Mouse (Mus musculus) cerebral cortex, adult 2 months (tissue): ENCODE measurements around the gene Nptn.

Experiments used
- WGBS: fragments of 180-500 bp; shearing (Covaris S2); methylation state at CpG from one replicate; pipeline ENCODE4 v1.1.7; 2018; 5-methylcytosine and 5-hydroxymethylcytosine counted together

Nptn gene

DNA sequence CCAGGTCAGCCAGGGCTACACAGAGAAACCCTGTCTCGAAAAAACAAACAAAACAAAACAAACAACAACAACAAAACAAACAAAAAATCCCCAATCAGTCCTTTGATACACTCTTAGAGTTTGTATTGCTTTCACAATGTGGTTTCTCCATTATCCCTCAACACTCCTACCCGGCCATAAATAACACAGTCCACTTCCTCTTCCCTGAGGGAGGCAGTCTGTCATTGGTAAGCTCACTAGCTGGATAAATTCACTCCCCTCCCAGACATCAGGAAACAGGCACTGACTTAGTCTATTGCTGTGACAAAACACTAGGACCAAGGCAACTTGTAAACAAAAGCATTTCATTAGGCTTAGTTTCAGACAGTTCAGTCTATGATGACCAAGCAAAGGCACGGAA, 21.8 kb upstream of the Nptn start:
- 64% methylated on average over 3 of the region's 3 CpGs for WGBS

DNA sequence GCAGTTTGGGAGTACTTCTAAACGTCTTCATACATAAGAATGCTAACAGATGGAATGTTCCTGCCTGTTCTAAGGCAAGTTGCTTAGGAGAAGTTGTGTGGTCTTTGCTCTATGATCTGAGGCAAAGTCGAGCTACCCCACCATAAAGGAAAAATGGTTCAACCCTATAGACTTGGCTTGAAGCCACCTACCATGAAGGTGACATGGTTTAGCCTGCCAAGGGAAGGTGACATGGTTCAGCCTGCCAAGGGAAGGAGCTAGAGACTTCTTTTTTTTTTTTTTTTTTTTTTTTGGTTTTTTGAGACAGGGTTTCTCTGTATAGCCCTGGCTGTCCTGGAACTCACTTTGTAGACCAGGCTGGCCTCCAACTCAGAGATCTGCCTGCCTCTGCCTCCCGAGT, 16.1 kb upstream of the Nptn start:
- whole genome bisulfite sequencing = 70% methylated on average over 3 of the region's 3 CpGs

- 91% methylated on average over 1 of the region's 1 CpGs for whole genome bisulfite sequencing
Measured at GRCm38 (mm10) chr9:58571001-58571400, 11.0 kb upstream of the Nptn start.

DNA sequence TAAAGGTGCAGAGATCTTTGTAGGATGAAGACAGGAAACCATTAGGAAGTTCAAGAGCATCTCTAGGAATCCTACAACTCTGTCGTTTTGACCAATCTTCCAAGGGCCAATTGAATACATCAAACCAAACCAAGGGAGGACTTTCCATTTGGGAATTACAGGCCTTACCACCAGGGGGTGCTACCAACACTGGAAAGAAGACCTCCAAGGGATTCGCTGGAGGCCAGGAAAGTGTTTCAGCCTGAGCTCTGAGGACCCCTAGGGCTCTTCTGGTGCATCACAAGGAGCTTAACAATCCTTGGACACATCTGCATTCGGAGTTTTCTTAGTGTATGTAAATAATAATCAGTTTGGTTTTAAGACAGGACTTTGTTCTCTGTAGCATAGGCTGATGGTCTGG, 3.4 kb upstream of the Nptn start:
- WGBS = 14% methylated on average over 3 of the region's 3 CpGs

DNA sequence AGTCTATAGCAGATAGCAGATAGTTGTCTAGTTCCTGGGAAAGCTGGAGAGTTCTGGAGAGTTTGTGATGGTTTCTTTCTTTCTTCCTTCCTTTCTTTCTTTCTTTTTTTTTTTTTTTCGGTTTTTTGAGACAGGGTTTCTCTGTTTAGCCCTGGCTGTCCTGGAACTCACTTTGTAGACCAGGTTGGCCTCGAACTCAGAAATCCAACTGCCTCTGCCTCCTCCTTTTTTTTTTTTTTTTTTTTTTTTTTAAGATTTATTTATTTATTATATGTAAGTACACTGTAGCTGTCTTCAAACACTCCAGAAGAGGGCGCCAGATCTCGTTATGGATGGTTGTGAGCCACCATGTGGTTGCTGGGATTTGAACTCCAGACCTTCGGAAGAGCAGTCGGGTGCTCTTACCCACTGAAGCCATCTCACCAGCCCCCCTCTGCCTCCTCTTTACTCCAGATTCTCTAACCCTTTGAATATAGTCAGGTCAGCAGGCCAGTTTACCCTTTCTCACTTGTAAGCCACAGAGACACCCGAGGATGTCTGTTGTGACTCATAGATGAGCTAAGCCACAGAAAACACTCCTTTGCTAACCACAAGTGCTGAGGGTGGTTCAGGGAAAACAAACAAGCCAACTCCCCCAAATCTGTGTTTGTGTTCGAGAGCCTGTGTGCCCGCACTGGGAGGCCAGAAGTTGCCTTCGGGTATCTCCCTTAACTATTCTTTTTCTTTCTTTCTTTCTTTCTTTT, 1.4 kb upstream of the Nptn start:
- WGBS = 75% methylated on average over 10 of the region's 10 CpGs

- WGBS = 23% methylated on average over 8 of the region's 8 CpGs
Measured at GRCm38 (mm10) chr9:58581283-58581930, 633 bp upstream of the Nptn start.

GRCm38 (mm10) chr9:58582581-58583266, 684 bp downstream of the Nptn start:
- under 1% methylated on average over 42 of the region's 42 CpGs for WGBS

DNA sequence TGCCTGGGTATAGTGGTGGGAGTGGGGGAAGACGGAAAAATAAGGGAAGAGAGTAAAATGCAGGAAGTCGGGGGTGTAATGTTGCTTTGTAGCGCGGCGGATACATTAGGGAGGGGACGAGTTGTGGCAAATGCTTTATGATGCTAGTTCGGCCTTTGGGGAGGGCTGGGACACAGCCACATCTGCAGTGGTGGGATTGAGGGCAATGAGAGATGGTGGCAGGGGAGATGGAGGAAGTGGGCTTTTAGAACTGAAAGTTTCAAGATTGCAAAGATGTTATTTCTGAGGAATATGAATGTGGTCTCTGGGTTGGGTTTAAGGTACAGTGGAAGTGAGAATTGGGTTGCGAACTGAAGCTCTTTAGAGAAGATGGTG, 1.2 kb downstream of the Nptn start:
- 3% methylated on average over 8 of the region's 8 CpGs for WGBS

GRCm38 (mm10) chr9:58584323-58584722, 2.3 kb downstream of the Nptn start:
- WGBS = 45% methylated on average over 1 of the region's 1 CpGs

GRCm38 (mm10) chr9:58588657-58589056, 6.6 kb downstream of the Nptn start:
- WGBS = 50% methylated on average over 4 of the region's 4 CpGs

DNA sequence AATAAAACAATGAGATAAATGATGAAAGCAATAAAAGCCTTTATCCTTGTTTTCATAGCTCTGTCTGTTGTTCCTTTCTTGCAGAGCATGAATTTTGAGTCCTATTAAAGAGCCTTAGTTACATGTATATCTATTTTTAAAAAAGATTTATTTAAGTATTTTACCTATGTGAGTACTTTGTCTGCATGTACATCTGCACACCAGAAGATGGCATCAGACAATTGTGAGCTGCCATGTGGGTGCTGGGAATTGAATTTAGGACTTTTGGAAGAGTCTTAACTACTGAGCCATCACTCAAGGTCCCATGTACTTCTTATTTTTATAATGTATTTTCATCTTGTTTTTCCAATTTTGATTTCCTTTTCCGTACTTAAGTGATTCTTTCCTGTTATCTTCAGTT, 13.3 kb downstream of the Nptn start:
- WGBS = 81% methylated on average over 1 of the region's 1 CpGs

- 39% methylated on average over 1 of the region's 1 CpGs for WGBS
Measured at GRCm38 (mm10) chr9:58613790-58614189, 31.8 kb downstream of the Nptn start.

GRCm38 (mm10) chr9:58615064-58615938, 33.3 kb downstream of the Nptn start:
- WGBS = 47% methylated on average over 3 of the region's 3 CpGs

DNA sequence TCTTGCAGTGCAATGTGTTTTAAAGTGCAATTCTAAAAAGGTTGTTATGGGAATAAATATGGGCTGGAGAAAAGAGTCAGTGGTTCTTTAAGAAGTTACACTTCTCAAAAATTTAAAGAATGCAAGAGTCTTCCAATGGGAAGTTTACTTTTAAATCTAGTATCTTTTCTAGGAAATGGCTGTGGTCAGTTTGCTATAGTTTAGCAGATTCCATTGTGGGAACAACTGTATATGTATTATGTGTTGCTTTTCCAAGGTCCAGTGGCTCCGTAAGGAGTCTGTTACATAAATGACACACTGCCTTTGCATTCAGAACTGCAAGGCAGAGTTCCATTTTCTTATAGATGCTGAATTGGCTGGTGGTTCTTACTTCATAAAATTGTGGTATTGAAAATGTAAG, 41.0 kb downstream of the Nptn start:
- 64% methylated on average over 1 of the region's 1 CpGs for WGBS

DNA sequence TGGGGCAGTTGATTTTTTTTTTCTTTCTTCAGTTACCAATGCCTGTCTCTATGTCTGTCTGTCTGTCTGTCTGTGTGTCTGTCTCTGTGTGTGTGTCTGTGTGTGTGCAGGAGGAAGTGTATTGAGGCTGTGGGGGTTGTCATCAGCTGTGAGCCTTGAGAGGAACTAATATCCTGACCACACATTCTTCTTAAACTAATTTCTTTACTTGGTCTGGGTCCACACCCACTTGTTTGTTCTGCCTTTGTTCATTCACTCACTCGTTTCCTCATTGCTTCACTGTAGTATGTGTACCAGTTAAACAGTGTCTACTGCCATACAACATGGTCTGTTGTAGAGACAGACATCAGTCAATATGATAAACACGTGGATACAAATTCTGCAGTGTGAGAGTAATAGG, 45.2 kb downstream of the Nptn start:
- 50% methylated on average over 2 of the region's 2 CpGs for WGBS

- WGBS = 53% methylated on average over 2 of the region's 2 CpGs
Measured at GRCm38 (mm10) chr9:58630441-58630840, 48.4 kb downstream of the Nptn start.

GRCm38 (mm10) chr9:58648406-58649264, 66.6 kb downstream of the Nptn start:
- WGBS = 54% methylated on average over 6 of the region's 6 CpGs

GRCm38 (mm10) chr9:58649265-58649626, 67.2 kb downstream of the Nptn start:
- 21% methylated on average over 4 of the region's 4 CpGs for WGBS

DNA sequence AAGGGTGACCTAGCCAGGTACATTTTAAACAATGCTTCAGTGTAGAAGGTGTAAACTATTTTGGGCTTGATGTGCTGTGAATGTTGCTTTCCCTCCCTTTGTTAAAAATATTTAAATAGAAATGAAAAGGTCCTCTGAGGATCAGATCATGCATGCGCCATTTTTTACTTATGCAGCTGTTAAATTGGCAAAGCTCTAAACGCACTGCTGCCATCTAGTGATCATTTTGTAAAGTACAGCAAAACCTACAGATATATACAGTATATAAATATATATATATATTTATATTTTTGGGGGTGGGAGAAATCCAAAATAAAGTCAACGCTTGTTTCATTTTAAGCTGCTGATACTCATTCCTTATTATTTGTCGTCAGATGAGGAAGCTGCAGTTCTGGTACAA, 70.0 kb downstream of the Nptn start:
- 29% methylated on average over 4 of the region's 4 CpGs for WGBS

DNA sequence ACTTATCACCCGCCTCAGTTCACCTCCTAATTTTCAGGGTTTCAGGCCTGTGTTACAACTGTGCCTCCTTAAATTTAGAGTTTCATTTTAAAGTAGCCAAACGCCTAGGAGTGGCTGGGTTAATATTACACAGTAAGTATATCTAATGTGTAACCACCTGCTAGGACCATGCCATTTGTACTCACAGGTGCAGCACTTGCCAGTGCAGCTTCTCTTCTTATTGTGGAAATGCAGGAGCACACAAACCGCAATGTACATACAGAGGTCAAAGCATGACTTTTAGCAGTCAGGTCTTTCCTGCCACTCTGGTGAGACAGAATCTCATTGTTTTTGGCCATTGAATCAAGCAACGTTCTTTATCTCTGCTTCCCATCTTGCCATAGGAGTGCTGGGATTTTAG, 72.5 kb downstream of the Nptn start:
- WGBS = 80% methylated on average over 4 of the region's 4 CpGs

DNA sequence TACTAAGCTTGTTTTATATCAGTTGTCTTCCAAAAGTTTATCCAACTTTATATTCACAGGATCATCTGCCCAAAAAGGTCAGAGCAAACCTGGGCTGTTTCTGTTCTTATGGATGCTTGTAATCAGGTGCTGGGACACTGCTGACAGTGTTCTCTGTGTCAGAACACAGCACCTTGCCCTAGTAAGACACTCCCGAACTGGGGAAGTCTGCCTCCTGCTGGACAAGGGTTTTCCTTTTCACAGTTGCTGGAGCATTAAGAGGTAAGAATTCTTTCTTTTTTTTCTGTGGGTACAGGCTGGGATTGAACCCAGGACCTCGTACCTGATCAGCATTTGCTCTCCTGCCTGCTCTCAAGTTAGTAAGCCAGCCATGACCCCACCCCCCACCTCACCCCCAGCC, 74.4 kb downstream of the Nptn start:
- 70% methylated on average over 2 of the region's 2 CpGs for WGBS
